Mouse (Mus musculus) embryonic facial prominence, embryonic 14.5 days (tissue): ENCODE measurements around the gene Ntrk3. TPM values are rescaled to one million over a fixed set of nuclear protein-coding genes. Genes with fewer than 3 reads are reported as not detected.

ENCODE experiments used
- ATAC-seq: fragments of 200-750 bp; cut with Nextera tagmentation; 2 replicates; pipeline ENCODE4 v1.8.0; 2017; ENCODE audit warnings: low read depth, moderate number of reproducible peaks, moderate TSS enrichment
- DNase-seq: peaks from one replicate; pipeline ENCODE4 v3.0.0-alpha.2; 2015; ENCODE audit warnings: low spot score
- H3K27ac ChIP-seq: fragments of 300-500 bp; sonication (generic); replicated peaks from 2 replicates; pipeline ENCODE4 v1.5.1; 2014; ENCODE audit warnings: low read depth, mild to moderate bottlenecking, low read length, moderate library complexity
- H3K27me3 ChIP-seq: fragments of 300-500 bp; sonication (generic); replicated peaks from 2 replicates; pipeline ENCODE4 v1.6.1; 2014; ENCODE audit warnings: low read length; ENCODE audit not compliant: control insufficient read depth, insufficient read depth
- H3K36me3 ChIP-seq: fragments of 300-500 bp; sonication (generic); 2 replicates; pipeline ENCODE4 v1.6.1; 2014; ENCODE audit warnings: low read length, mixed read lengths; ENCODE audit not compliant: control insufficient read depth, insufficient read depth
- H3K4me1 ChIP-seq: fragments of 300-500 bp; sonication (generic); 2 replicates; pipeline ENCODE4 v1.6.1; 2014; ENCODE audit warnings: antibody characterized with exemption, low read length; ENCODE audit not compliant: control insufficient read depth, insufficient read depth
- H3K4me2 ChIP-seq: fragments of 300-500 bp; sonication (generic); 2 replicates; pipeline ENCODE4 v1.6.1; 2014; ENCODE audit warnings: low read depth, mild to moderate bottlenecking, low read length, moderate library complexity, mixed read lengths
- H3K4me3 ChIP-seq: fragments of 300-500 bp; sonication (generic); 2 replicates; pipeline ENCODE4 v1.5.1; 2014; ENCODE audit warnings: low read depth, mild to moderate bottlenecking, low read length
- H3K9ac ChIP-seq: fragments of 300-500 bp; sonication (generic); 2 replicates; pipeline ENCODE4 v1.6.1; 2014; ENCODE audit warnings: low read depth, mild to moderate bottlenecking, low read length, moderate library complexity, mixed read lengths
- H3K9me3 ChIP-seq: fragments of 300-500 bp; sonication (generic); 2 replicates; pipeline ENCODE4 v1.6.1; 2016; ENCODE audit warnings: low read length; ENCODE audit not compliant: control insufficient read depth
- WGBS: fragments of 180-500 bp; shearing (Covaris S2); extraction: QIAGEN DNeasy Blood & Tissue Kit; methylation state at CpG from one replicate; pipeline ENCODE4 v1.1.7; 2014; 5-methylcytosine and 5-hydroxymethylcytosine counted together
- polyA plus RNA-seq: library from polyadenylated mRNA; unstranded; fragments of >200 nt; fragmentation: Nextera tagmentation; extraction: Ambion mirVana; gene quantifications from 2 replicates; pipeline ENCODE4 v1.2.1, GENCODE M21; 2014

Gene Ntrk3
- polyA plus RNA-seq, 1 experiment from 2014 or later = 10.5 TPM

GRCm38 (mm10) chr7:78668916-78669315 lies 68.9 kb downstream of the Ntrk3 start:
- H3K27me3 ChIP-seq = no peaks in the 10 kb centered on the region
- H3K9ac ChIP-seq = no peak overlapping the region
- no peaks in the 10 kb centered on the region for H3K9me3 ChIP-seq
- DNase-seq (no peak), ATAC-seq (no peak)
- H3K4me2 ChIP-seq = no peak overlapping the region
- WGBS = 91% methylated on average over 6 of the region's 6 CpGs
- no peaks in the 10 kb centered on the region for H3K36me3 ChIP-seq
- no peaks in the 10 kb centered on the region for H3K4me1 ChIP-seq
- H3K27ac ChIP-seq = no peak overlapping the region
- no peak overlapping the region for H3K4me3 ChIP-seq

GRCm38 (mm10) chr7:78668003-78668635 lies 69.7 kb downstream of the Ntrk3 start:
- no peak overlapping the region for H3K27ac ChIP-seq
- H3K9me3 ChIP-seq = no peaks in the 10 kb centered on the region
- no peak overlapping the region for H3K4me2 ChIP-seq
- DNase-seq = no peak
- WGBS = 74% methylated on average over 6 of the region's 6 CpGs
- no peak for ATAC-seq
- H3K27me3 ChIP-seq = no peaks in the 10 kb centered on the region
- no peak overlapping the region for H3K9ac ChIP-seq
- no peaks in the 10 kb centered on the region for H3K36me3 ChIP-seq
- H3K4me1 ChIP-seq = no peaks in the 10 kb centered on the region
- no peak overlapping the region for H3K4me3 ChIP-seq

GRCm38 (mm10) chr7:78660832-78661231 lies 77.0 kb downstream of the Ntrk3 start:
- Histone ChIP-seq H3K4me1 (no peaks in the 10 kb centered on the region), H3K9ac (no peak overlapping the region), H3K4me3 (no peak overlapping the region), H3K9me3 (no peaks in the 10 kb centered on the region), H3K27me3 (no peaks in the 10 kb centered on the region), H3K4me2 (no peak overlapping the region), H3K36me3 (no peaks in the 10 kb centered on the region), H3K27ac (no peak overlapping the region)
- no peak for ATAC-seq
- no peak for DNase-seq
- WGBS = 66% methylated on average over 7 of the region's 7 CpGs

DNA sequence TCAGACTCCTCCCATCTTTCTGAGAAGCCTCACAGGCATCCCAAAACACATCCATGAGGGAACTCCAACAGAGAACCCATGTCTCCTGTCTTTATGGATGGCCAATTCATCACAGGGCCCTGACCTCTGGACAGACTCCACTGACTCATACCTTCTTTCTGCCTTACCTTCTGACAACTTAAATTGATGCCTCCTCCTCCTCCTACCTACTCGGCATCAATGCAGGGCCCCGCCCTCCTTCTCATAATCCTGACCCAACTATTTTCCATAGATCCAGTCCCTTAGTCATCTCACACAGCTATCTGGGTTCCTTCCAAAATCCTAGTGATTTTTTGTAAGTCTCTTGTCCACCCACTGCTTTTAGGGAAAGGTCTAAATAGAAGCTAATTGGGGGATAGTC lies 78.0 kb downstream of the Ntrk3 start:
- ATAC-seq = no peak
- H3K4me3 ChIP-seq = no peak overlapping the region
- H3K27me3 ChIP-seq = no peaks in the 10 kb centered on the region
- H3K9me3 ChIP-seq = no peaks in the 10 kb centered on the region
- no peak overlapping the region for H3K9ac ChIP-seq
- H3K36me3 ChIP-seq = no peaks in the 10 kb centered on the region
- no peak overlapping the region for H3K4me2 ChIP-seq
- H3K4me1 ChIP-seq = no peaks in the 10 kb centered on the region
- H3K27ac ChIP-seq = no peak overlapping the region
- DNase-seq = no peak
- 98% methylated on average over 2 of the region's 2 CpGs for WGBS

GRCm38 (mm10) chr7:78658026-78658425 lies 79.8 kb downstream of the Ntrk3 start:
- DNase-seq (peak; percentile 14), ATAC-seq (no peak)
- Histone ChIP-seq H3K4me1 (no peaks in the 10 kb centered on the region), H3K4me3 (no peak overlapping the region), H3K27ac (no peak overlapping the region), H3K36me3 (no peaks in the 10 kb centered on the region), H3K4me2 (no peak overlapping the region), H3K9me3 (no peaks in the 10 kb centered on the region), H3K9ac (no peak overlapping the region), H3K27me3 (no peaks in the 10 kb centered on the region)
- WGBS = 51% methylated on average over 10 of the region's 10 CpGs

DNA sequence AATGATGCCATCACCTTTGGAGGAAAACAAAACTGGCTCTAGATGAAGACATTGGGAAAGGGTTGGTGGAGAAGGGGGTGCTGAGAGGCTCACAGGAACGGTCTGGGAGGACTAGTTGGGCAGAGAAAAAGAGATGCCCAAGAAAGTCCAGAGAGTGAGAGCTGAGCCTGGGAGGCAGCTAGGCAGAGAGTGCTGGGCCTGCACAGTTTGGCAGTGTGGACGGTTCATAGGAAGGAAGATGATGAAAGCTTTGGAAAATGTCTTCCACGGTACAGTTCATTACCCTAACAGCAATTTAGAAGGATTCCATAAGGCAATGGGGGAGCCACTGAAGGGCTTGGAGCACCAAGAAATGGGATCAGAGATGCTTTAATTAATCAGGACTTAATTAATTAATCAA lies 81.6 kb downstream of the Ntrk3 start:
- Histone ChIP-seq H3K4me3 (no peak overlapping the region), H3K4me2 (no peak overlapping the region), H3K9me3 (no peaks in the 10 kb centered on the region), H3K27ac (no peak overlapping the region), H3K4me1 (no peaks in the 10 kb centered on the region), H3K9ac (no peak overlapping the region), H3K36me3 (no peaks in the 10 kb centered on the region), H3K27me3 (no peaks in the 10 kb centered on the region)
- DNase-seq (no peak), ATAC-seq (no peak)
- 43% methylated on average over 3 of the region's 3 CpGs for WGBS

DNA sequence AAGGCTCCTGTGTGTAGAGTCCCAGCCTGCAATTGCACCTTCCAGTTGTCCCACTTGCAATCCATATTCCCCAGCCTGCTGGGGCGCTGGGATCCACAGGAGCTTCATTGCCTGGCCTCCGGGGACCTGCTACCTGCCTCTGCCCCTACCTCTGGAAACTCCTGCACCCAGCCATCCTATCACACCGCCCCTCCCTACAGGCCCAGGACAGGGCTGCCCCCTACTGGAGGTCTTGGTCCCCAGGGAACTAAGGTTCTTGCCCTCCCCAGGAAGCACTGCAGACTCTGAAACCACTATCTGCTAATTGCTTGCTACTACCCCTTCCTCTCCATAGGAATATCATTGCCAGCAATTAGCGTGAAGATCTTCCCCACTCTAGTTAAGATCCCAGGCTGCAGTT lies 84.1 kb downstream of the Ntrk3 start:
- no peak overlapping the region for H3K9ac ChIP-seq
- no peak overlapping the region for H3K27ac ChIP-seq
- H3K4me1 ChIP-seq = no peaks in the 10 kb centered on the region
- ATAC-seq = no peak
- H3K4me2 ChIP-seq = no peak overlapping the region
- 29% methylated on average over 4 of the region's 4 CpGs for WGBS
- H3K9me3 ChIP-seq = no peaks in the 10 kb centered on the region
- DNase-seq = no peak
- no peak overlapping the region for H3K4me3 ChIP-seq
- H3K27me3 ChIP-seq = no peaks in the 10 kb centered on the region
- H3K36me3 ChIP-seq = no peaks in the 10 kb centered on the region

- 62% methylated on average over 1 of the region's 1 CpGs for WGBS
- H3K4me3 ChIP-seq = no peak overlapping the region
- H3K27me3 ChIP-seq = no peaks in the 10 kb centered on the region
- no peak overlapping the region for H3K4me2 ChIP-seq
- no peak for DNase-seq
- H3K36me3 ChIP-seq = no peaks in the 10 kb centered on the region
- no peak overlapping the region for H3K27ac ChIP-seq
- no peak overlapping the region for H3K9ac ChIP-seq
- no peaks in the 10 kb centered on the region for H3K9me3 ChIP-seq
- no peaks in the 10 kb centered on the region for H3K4me1 ChIP-seq
- ATAC-seq = no peak
Measured at GRCm38 (mm10) chr7:78652296-78652695, 85.5 kb downstream of the Ntrk3 start.

DNA sequence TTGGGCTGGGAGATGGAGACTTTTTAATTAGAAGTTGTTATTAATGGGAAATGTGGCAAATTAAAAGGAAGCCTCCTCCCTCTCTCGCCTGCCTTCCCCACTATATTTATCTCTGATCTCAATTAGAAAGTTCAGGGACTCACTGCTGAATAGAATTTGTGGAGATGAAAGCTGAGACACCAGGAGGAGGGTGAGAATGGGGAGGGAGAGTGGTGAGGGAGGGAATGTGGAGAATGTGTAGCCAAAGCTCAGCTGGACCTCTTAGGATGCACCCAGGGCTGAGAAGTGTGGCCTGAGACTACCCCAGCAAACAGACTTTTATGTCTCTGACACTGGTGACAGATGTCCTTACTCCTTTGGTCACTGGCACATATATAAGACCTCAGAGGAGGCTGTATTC lies 86.3 kb downstream of the Ntrk3 start:
- WGBS = 44% methylated on average over 1 of the region's 1 CpGs
- DNase-seq (no peak), ATAC-seq (no peak)
- Histone ChIP-seq H3K36me3 (no peaks in the 10 kb centered on the region), H3K4me1 (no peaks in the 10 kb centered on the region), H3K27me3 (no peaks in the 10 kb centered on the region), H3K27ac (no peak overlapping the region), H3K4me2 (no peak overlapping the region), H3K9me3 (no peaks in the 10 kb centered on the region), H3K9ac (no peak overlapping the region), H3K4me3 (no peak overlapping the region)
